Mouse (Mus musculus) MEL-GATA-1-ER (cell line): ENCODE measurements around the gene Sowahc.

Experiments
- DNase-seq: peaks from one replicate; pipeline ENCODE4 v3.0.0-alpha.2; 2012; ENCODE audit warnings: low read depth; ENCODE audit errors: extremely low read depth

Sowahc gene

GRCm38 (mm10) chr10:59252396-59252795, 30.6 kb downstream of the Sowahc start:
- DNase-seq: no peak

DNA sequence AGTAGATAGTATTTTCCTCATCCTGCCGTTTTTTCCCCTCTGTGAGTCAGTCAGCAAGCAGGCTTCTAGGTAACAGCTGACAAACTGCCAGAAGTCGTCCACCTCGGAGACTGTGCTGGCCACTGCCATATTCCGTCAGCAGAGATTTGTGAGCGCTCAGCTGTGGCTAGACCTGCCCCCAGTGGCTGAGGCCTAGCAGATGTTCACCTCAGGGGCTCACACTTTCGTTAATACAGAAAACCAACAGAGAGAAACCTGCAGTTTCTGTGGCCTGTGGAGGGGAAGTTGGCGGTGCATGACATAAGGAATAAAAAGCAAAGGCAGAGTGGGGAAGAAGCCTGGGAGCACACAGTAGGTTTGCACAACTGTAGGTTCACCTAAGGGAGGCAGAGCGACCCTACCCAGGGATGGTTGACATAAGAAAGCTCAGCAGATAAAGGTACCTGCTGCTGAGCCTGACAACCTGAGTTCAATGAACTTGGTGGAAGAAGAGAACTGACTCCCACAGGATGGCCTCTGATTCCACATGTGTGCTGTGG, 31.9 kb downstream of the Sowahc start:
- DNase-seq: no peak

DNA sequence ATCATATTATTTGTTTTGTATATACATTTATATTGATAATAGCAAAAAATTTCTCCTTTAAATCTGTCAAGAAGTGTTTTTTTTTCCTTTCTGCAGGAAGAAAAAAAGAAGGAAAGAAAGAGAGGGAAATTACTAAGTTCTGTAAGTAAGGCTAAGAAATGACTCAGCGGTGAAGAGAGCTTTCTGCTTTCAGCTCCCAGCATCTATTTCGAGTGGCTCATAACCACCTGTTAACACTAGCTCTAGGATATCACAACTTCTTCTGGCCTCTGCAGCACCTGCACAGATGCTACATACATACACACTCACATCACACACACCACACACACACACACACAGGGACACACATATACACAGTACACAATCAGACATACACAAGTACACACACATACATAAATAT, 34.8 kb downstream of the Sowahc start:
- no peak for DNase-seq

DNA sequence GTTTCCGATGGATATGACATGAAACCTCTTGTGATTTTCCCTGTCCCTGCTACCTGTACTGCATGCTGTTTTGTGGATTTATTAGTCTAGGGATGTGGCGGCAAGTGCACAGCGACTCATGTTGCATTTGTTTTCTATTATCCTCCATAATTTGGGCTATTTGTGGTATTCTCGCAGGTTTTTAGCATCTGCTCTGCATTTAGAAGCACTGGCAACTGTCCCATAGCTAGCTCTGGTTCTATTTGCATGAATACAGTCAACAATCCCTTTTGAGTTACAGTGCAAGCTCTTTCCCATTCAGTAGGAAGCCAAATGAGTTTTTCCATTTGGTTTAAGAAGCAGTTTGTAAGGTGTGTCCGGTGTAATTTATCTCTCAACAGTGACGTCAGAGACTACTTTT, 37.8 kb downstream of the Sowahc start:
- no peak for DNase-seq

DNA sequence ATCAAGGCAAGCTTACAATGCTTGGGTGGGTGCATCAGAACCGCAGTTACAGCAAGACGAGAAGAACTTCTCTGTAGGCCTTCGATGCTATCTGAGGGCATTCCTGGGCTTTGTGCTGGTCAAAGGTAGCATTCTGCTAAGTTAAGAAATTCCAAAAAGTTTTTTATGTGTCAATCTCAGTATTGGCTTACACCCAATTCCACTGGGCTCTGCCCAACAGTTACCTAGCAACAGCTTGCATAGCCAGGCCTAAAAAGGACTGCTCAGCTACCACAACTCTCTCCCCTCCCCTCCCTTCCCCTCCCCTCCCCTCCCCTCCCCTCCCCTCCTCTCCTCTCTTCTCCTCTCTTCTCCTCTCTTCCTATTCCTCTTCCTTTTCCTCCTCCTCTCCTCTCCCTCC, 39.9 kb downstream of the Sowahc start:
- no peak for DNase-seq

GRCm38 (mm10) chr10:59262021-59262420, 40.3 kb downstream of the Sowahc start:
- no peak for DNase-seq

DNA sequence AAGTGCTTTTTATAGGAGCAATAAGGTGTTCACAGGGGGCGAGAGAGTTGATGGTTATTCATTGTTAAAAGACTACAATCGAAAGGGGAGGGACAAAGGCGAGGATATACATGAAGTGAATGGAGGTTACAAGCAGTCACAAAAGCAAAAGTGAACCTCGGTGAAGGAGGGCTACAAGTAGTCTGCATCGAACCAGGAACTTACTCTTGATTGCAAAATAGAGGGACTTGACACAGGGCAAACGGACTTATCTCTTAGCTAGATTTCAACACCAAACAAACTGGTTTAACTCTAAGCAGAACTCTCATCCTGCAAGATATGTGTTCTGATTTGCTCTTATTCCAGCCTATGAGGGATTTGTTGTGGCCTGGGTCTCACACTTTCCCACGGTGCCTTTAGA, 41.2 kb downstream of the Sowahc start:
- no peak for DNase-seq

DNA sequence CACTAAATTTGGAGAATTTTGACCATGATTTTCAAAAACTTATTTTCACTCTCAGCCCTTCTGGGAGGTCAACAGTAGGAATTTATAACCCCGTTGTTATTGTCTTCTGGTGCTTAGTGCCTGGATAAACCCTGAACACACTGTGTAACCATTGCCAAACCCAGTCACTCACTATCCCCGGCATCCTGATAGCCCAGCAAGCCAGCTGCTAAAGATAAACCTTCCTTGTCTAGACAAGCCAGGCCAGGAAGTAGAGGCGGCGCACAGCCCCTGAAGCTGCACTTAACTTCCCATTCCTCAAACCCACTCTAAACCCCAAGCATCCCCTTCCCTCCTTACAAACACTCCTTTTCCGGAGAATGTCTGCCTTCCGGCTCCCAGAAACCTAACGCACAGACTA, 43.3 kb downstream of the Sowahc start:
- DNase-seq: peak; percentile 40

- no peak for DNase-seq
Observed at GRCm38 (mm10) chr10:59265674-59266073, 43.9 kb downstream of the Sowahc start.

DNA sequence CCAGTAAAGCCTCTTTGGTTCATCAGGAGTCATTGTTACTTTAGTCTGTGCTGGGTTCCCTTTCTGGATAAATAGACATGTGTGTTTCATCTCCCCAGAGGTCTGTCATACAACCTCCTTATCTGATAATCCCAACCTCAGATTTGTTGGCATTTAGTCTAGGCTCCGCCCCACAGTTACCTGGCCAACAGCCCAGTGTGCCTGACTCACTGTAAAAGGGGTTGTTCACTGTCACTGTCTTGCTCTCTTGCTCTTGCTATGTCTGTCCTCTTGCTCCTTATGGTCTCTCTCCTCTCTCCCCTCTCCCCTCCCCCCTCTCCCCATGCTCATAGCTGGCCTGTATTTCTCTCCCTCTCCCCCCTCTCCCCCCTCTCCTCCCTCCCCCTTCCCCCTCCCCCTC, 44.3 kb downstream of the Sowahc start:
- DNase-seq: no peak

DNA sequence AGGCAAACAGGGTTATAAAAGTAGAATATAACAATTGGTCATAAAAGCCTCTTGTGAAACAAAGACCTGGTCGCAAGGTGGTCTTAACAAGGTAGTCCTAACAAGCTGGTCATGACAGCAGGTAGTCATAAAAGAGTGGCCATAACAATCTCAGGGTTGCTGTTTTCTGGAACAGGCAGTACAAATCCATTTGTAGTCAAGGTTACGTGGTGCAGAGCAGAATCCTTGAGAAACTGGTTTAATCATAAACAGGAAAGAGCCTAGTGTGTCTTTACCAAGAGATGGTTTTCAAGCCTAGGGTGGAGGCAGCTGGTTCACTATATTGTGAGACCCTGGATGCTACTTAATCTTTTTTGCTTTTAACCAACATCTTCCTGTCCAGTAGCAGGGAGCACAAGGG, 45.5 kb downstream of the Sowahc start:
- DNase-seq: no peak

DNA sequence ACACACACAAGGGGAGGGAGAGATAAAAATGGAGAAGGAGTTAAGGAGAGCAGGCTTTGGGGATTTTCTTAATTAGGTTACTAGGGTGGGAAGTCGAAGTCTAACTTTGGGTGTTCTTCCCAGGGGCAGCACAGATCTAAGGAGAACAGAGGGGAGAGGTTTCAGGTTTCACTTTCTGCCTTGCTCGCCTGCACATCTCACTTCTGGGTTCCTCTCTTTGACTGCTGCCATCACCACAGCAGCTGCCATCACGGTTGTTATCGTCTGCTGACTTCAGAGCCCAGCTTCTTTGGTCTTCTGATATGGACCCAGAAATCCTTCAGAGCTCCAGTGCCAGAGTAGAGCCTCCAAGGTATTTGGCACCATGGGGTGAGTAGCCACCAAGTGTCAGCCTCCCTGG, 46.4 kb downstream of the Sowahc start:
- no peak for DNase-seq

- DNase-seq: no peak
Observed at GRCm38 (mm10) chr10:59268754-59269153, 47.0 kb downstream of the Sowahc start.

DNA sequence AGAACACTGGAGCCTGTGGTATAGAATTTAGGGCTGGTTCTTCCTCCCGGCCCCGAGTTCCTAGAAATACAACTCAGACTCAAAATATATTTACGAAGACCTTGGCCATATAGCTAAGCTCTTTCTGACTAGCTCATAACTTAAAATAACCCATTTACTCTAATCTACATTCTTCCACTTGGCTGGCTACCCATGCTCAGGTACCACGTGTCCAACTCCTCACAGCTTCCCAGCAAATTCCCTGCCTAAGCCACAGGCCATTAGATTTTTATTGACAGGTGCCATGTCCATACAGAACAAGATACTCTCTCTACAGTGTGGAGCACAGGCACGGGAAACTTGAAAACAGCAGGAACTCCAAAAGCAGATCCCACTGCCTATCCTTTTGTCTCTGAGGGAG, 54.0 kb downstream of the Sowahc start:
- DNase-seq: no peak
